Comparison of ENCODE assay signal across 9 mouse cellular contexts in genomic region chr7:19306819-19307738, GRCm38 (mm10). TPM values are rescaled to one million over a fixed set of nuclear protein-coding genes. Genes with fewer than 3 reads are reported as not detected.
DNase-seq lines count a peak whose midpoint lies in the region; ATAC-seq and TF ChIP-seq lines count a peak whose summit lies in the region.
"Had no signal": no experiment of that assay in that cellular context is flagged by ENCODE, and none has a peak within 500 bp of the region (broad histone marks: within the 10 kb centered on the region; RNA-seq: fewer than 3 reads in every experiment).

No protein-coding gene starts in this region.

- H3K27me3 ChIP-seq in liver, embryonic 12.5 days (replicated peaks): peaks cover 84% of the 10 kb centered on the region
- peaks cover 60% of the 10 kb centered on the region for H3K27me3 ChIP-seq in liver, postnatal 0 days (ENCODE audit: insufficient read depth, low read length)
- H3K27me3 ChIP-seq in hindbrain, embryonic 14.5 days (ENCODE audit: control insufficient read depth, insufficient read depth, low read length): peaks cover 54% of the 10 kb centered on the region
- peaks cover 65% of the 10 kb centered on the region for H3K27me3 ChIP-seq in neural tube, embryonic 13.5 days

- no peak overlapping the region for H3K27ac ChIP-seq in liver, embryonic 12.5 days
- no peak overlapping the region for H3K27ac ChIP-seq in liver, postnatal 0 days (ENCODE audit: low read depth)
- H3K27ac ChIP-seq in hindbrain, embryonic 14.5 days: no peak overlapping the region
- no peak overlapping the region for H3K27ac ChIP-seq in neural tube, embryonic 13.5 days (replicated peaks)
- H3K27ac ChIP-seq: liver, embryonic 14.5 days had no signal

- 54% methylated on average over 25 of the region's 25 CpGs for WGBS in liver, embryonic 12.5 days (ENCODE audit: insufficient replicate concordance)
- 73% methylated on average over 21 of the region's 25 CpGs for WGBS in liver, postnatal 0 days (ENCODE audit: insufficient replicate concordance)
- 69% methylated on average over 25 of the region's 25 CpGs for WGBS in hindbrain, embryonic 14.5 days
- WGBS in neural tube, embryonic 13.5 days: 61% methylated on average over 25 of the region's 25 CpGs

- H3K4me3 ChIP-seq in liver, embryonic 12.5 days: 0 out of 2 replicates have a peak overlapping the region, but pooled peaks have one; percentile 72
- H3K4me3 ChIP-seq in liver, postnatal 0 days (ENCODE audit: low read depth, low read length): no peak overlapping the region
- H3K4me3 ChIP-seq in hindbrain, embryonic 14.5 days (replicated peaks; ENCODE audit: low read length): no peak overlapping the region
- 0 out of 2 replicates have a peak overlapping the region, but pooled peaks have one; percentile 1 for H3K4me3 ChIP-seq in neural tube, embryonic 13.5 days

- no peak for TF ChIP-seq CTCF in liver, postnatal 0 days (IDR thresholded peaks at IDR 0.05; ENCODE audit: low read depth)

- H3K4me1 ChIP-seq in liver, embryonic 12.5 days: peaks cover 44% of the 10 kb centered on the region
- H3K4me1 ChIP-seq in liver, postnatal 0 days (ENCODE audit: insufficient read depth): peaks cover 33% of the 10 kb centered on the region
- peaks cover 21% of the 10 kb centered on the region for H3K4me1 ChIP-seq in hindbrain, embryonic 14.5 days (replicated peaks; ENCODE audit: control insufficient read depth, insufficient read depth, low read length)
- peaks cover 47% of the 10 kb centered on the region for H3K4me1 ChIP-seq in neural tube, embryonic 13.5 days (replicated peaks)

- no peak overlapping the region for H3K9ac ChIP-seq in liver, embryonic 12.5 days
- no peak overlapping the region for H3K9ac ChIP-seq in liver, postnatal 0 days (replicated peaks)
- H3K9ac ChIP-seq in hindbrain, embryonic 14.5 days: no peak overlapping the region
- H3K9ac ChIP-seq in neural tube, embryonic 13.5 days: no peak overlapping the region
- H3K9ac ChIP-seq: liver, embryonic 14.5 days had no signal

- H3K36me3 ChIP-seq in liver, embryonic 12.5 days: no peaks in the 10 kb centered on the region
- no peaks in the 10 kb centered on the region for H3K36me3 ChIP-seq in liver, postnatal 0 days (replicated peaks; ENCODE audit: insufficient read depth, low read length)
- no peaks in the 10 kb centered on the region for H3K36me3 ChIP-seq in hindbrain, embryonic 14.5 days (replicated peaks; ENCODE audit: control insufficient read depth, insufficient read depth)
- H3K36me3 ChIP-seq in neural tube, embryonic 13.5 days: no peaks in the 10 kb centered on the region

- DNase-seq in cerebellum, adult 9-10 months: peak; percentile 74
- DNase-seq in cerebellum, postnatal 14 days: no peak
- no peak for DNase-seq in liver, postnatal 0 days
- DNase-seq in hindbrain, embryonic 14.5 days (ENCODE audit: low spot score): no peak
- no peak for DNase-seq in urinary bladder, postnatal 25 days (ENCODE audit: low spot score)
- DNase-seq in c-Kit-positive CD71-positive TER-119-positive erythroid progenitor cells, embryonic 14.5 days (ENCODE audit: low spot score): no peak

- no peak for TF ChIP-seq EP300 in liver, postnatal 0 days (IDR thresholded peaks at IDR 0.05; ENCODE audit: low read depth)

- peak overlapping the region; percentile 99 for H3K4me2 ChIP-seq in liver, embryonic 12.5 days
- H3K4me2 ChIP-seq in liver, postnatal 0 days (ENCODE audit: low read depth, low read length): no peak overlapping the region
- peak overlapping the region; percentile 69; the same call in 1 of the 2 replicates for H3K4me2 ChIP-seq in hindbrain, embryonic 14.5 days (replicated peaks)
- H3K4me2 ChIP-seq in neural tube, embryonic 13.5 days: peak overlapping the region; percentile 96

- H3K9me3 ChIP-seq in liver, embryonic 12.5 days (replicated peaks): no peaks in the 10 kb centered on the region
- no peaks in the 10 kb centered on the region for H3K9me3 ChIP-seq in liver, postnatal 0 days (ENCODE audit: low read length)
- no peaks in the 10 kb centered on the region for H3K9me3 ChIP-seq in hindbrain, embryonic 14.5 days (ENCODE audit: control insufficient read depth, low read length)
- no peaks in the 10 kb centered on the region for H3K9me3 ChIP-seq in neural tube, embryonic 13.5 days

- ATAC-seq in liver, embryonic 12.5 days: no peak
- no peak for ATAC-seq in liver, postnatal 0 days
- no peak for ATAC-seq in hindbrain, embryonic 14.5 days (ENCODE audit: low FRiP score)
- ATAC-seq in neural tube, embryonic 13.5 days (ENCODE audit: low read depth): no peak

RNA-seq across cellular contexts. Expression of gene Fosb, which starts 2.8 kb away (rescaled TPM):
- 0.04 and 0.05 TPM in 2 replicates for polyA plus RNA-seq in liver, embryonic 12.5 days (2016; fragmentation: Nextera tagmentation; extraction: Ambion mirVana)
- polyA plus RNA-seq in liver, postnatal 0 days (2015; fragmentation: Nextera tagmentation; extraction: Ambion mirVana): 0.06 TPM in 1 of 2 replicates, not detected in the other
- polyA plus RNA-seq in hindbrain, embryonic 14.5 days (2014; fragmentation: Nextera tagmentation; extraction: Ambion mirVana): 0.12 TPM in 1 of 2 replicates, not detected in the other
- 0.06 and 0.19 TPM in 2 replicates for polyA plus RNA-seq in neural tube, embryonic 13.5 days (2015; fragmentation: Nextera tagmentation; extraction: Ambion mirVana)

RNA-seq across cellular contexts. Expression of gene Rtn2, which starts 24.7 kb away (rescaled TPM):
- polyA plus RNA-seq in liver, embryonic 12.5 days (2016; fragmentation: Nextera tagmentation; extraction: Ambion mirVana): 5.1 and 5.6 TPM in 2 replicates
- polyA plus RNA-seq in liver, postnatal 0 days (2015; fragmentation: Nextera tagmentation; extraction: Ambion mirVana): 1.5 and 4.6 TPM in 2 replicates
- 106 and 112 TPM in 2 replicates for polyA plus RNA-seq in hindbrain, embryonic 14.5 days (2014; fragmentation: Nextera tagmentation; extraction: Ambion mirVana)
- 103 and 117 TPM in 2 replicates for polyA plus RNA-seq in neural tube, embryonic 13.5 days (2015; fragmentation: Nextera tagmentation; extraction: Ambion mirVana)

RNA-seq across cellular contexts. Expression of gene Ppm1n, which starts 27.2 kb away (rescaled TPM):
- not detected in 2 replicates for polyA plus RNA-seq in liver, embryonic 12.5 days (2016; fragmentation: Nextera tagmentation; extraction: Ambion mirVana)
- 0.15 TPM in 1 of 2 replicates, not detected in the other for polyA plus RNA-seq in liver, postnatal 0 days (2015; fragmentation: Nextera tagmentation; extraction: Ambion mirVana)
- polyA plus RNA-seq in hindbrain, embryonic 14.5 days (2014; fragmentation: Nextera tagmentation; extraction: Ambion mirVana): 0.74 and 1.0 TPM in 2 replicates
- polyA plus RNA-seq in neural tube, embryonic 13.5 days (2015; fragmentation: Nextera tagmentation; extraction: Ambion mirVana): 0.41 and 0.59 TPM in 2 replicates

RNA-seq across cellular contexts. Expression of gene Vasp, which starts 35.5 kb away (rescaled TPM):
- 61.1 and 61.5 TPM in 2 replicates for polyA plus RNA-seq in liver, embryonic 12.5 days (2016; fragmentation: Nextera tagmentation; extraction: Ambion mirVana)
- polyA plus RNA-seq in liver, postnatal 0 days (2015; fragmentation: Nextera tagmentation; extraction: Ambion mirVana): 36.2 and 36.4 TPM in 2 replicates
- 32.7 and 35.3 TPM in 2 replicates for polyA plus RNA-seq in hindbrain, embryonic 14.5 days (2014; fragmentation: Nextera tagmentation; extraction: Ambion mirVana)
- polyA plus RNA-seq in neural tube, embryonic 13.5 days (2015; fragmentation: Nextera tagmentation; extraction: Ambion mirVana): 41.2 and 46.3 TPM in 2 replicates

RNA-seq across cellular contexts. Expression of gene Ercc1, which starts 37.5 kb away (rescaled TPM):
- 25.8 and 31.5 TPM in 2 replicates for polyA plus RNA-seq in liver, embryonic 12.5 days (2016; fragmentation: Nextera tagmentation; extraction: Ambion mirVana)
- 9.6 and 9.8 TPM in 2 replicates for polyA plus RNA-seq in liver, postnatal 0 days (2015; fragmentation: Nextera tagmentation; extraction: Ambion mirVana)
- polyA plus RNA-seq in hindbrain, embryonic 14.5 days (2014; fragmentation: Nextera tagmentation; extraction: Ambion mirVana): 82.6 and 86.1 TPM in 2 replicates
- polyA plus RNA-seq in neural tube, embryonic 13.5 days (2015; fragmentation: Nextera tagmentation; extraction: Ambion mirVana): 90.7 and 96.1 TPM in 2 replicates

Comparison
In these comparisons a context has a peak if more than half of its experiments do, and no peak if none do; other contexts are left out.
1. H3K4me3 ChIP-seq: peak in liver, embryonic 12.5 days (single experiment) and neural tube, embryonic 13.5 days (single experiment); none in liver, postnatal 0 days (single experiment) and hindbrain, embryonic 14.5 days (single experiment).
2. RNA of gene Rtn2, which starts 24.7 kb away (polyA plus RNA-seq): 103 to 117 TPM in neural tube, embryonic 13.5 days and 106 to 112 TPM in hindbrain, embryonic 14.5 days; 5.1 to 5.6 TPM in liver, embryonic 12.5 days and 1.5 to 4.6 TPM in liver, postnatal 0 days; every median in the first group is over 10 times any median in the second.